Mouse (Mus musculus) bone marrow, adult 2 months (tissue): Measurements from ENCODE around the gene Tceal7.

Experiments used
- CTCF ChIP-seq: fragments of 200-500 bp; IDR thresholded peaks from 2 replicates; pipeline ENCODE4 v1.5.1; 2011; ENCODE audit warnings: low read length, control low read depth; ENCODE audit not compliant: control insufficient read depth, insufficient read depth
- POLR2A ChIP-seq: fragments of 200-500 bp; IDR thresholded peaks from 2 replicates; pipeline ENCODE4 v1.6.1; 2011; ENCODE audit warnings: low read depth, mild to moderate bottlenecking, control low read depth, low read length, borderline replicate concordance; ENCODE audit not compliant: control insufficient read depth

- no peak for TF ChIP-seq CTCF
- TF ChIP-seq POLR2A = no peak
These were observed 31.0 kb downstream of the Tceal7 start for GRCm38 (mm10) chrX:136245521-136246071.
